Mouse (Mus musculus) midbrain, embryonic 13.5 days (tissue): ENCODE results near the gene Cdhr4. TPM values are rescaled to one million over a fixed set of nuclear protein-coding genes. Genes with fewer than 3 reads are reported as not detected.
"Not testable (repeated sequence)": the region's sequence is repeated elsewhere in the genome, so short reads cannot be mapped to it uniquely, and the experiment has no call there.

ENCODE experiments used
- ATAC-seq: fragments of 200-750 bp; cut with Nextera tagmentation; 2 replicates; pipeline ENCODE4 v1.8.0; 2017; ENCODE audit warnings: mild to moderate bottlenecking, moderate TSS enrichment, moderate library complexity
- H3K27ac ChIP-seq: fragments of 300-500 bp; sonication (generic); 2 replicates; pipeline ENCODE4 v1.5.1; 2015; ENCODE audit warnings: inconsistent platforms, mild to moderate bottlenecking, moderate library complexity
- H3K27me3 ChIP-seq: fragments of 300-500 bp; sonication (generic); 2 replicates; pipeline ENCODE4 v1.6.1; 2015; ENCODE audit warnings: mild to moderate bottlenecking, inconsistent platforms
- H3K36me3 ChIP-seq: fragments of 300-500 bp; sonication (generic); 2 replicates; pipeline ENCODE4 v1.6.1; 2015; ENCODE audit warnings: mild to moderate bottlenecking, inconsistent platforms
- H3K4me1 ChIP-seq: fragments of 300-500 bp; sonication (generic); replicated peaks from 2 replicates; pipeline ENCODE4 v1.6.1; 2015; ENCODE audit warnings: inconsistent platforms
- H3K4me2 ChIP-seq: fragments of 300-500 bp; sonication (generic); replicated peaks from 2 replicates; pipeline ENCODE4 v1.6.1; 2015; ENCODE audit warnings: moderate library complexity, mild to moderate bottlenecking, inconsistent platforms
- H3K4me3 ChIP-seq: fragments of 300-500 bp; sonication (generic); replicated peaks from 2 replicates; pipeline ENCODE4 v1.5.1; 2015; ENCODE audit warnings: mild to moderate bottlenecking, inconsistent platforms
- H3K9ac ChIP-seq: fragments of 300-500 bp; sonication (generic); replicated peaks from 2 replicates; pipeline ENCODE4 v1.6.1; 2015; ENCODE audit warnings: mild to moderate bottlenecking, inconsistent platforms
- H3K9me3 ChIP-seq: fragments of 300-500 bp; sonication (generic); 2 replicates; pipeline ENCODE4 v1.6.1; 2016; ENCODE audit warnings: mild to moderate bottlenecking, inconsistent platforms
- WGBS: fragments of 180-500 bp; shearing (Covaris S2); methylation state at CpG from one replicate; pipeline ENCODE4 v1.1.7; 2015; 5-methylcytosine and 5-hydroxymethylcytosine counted together
- polyA plus RNA-seq: library from polyadenylated mRNA; unstranded; fragments of >200 nt; fragmentation: Nextera tagmentation; extraction: Ambion mirVana; gene quantifications from 2 replicates; pipeline ENCODE4 v1.2.1, GENCODE M21; 2015

The Cdhr4 gene
- polyA plus RNA-seq, 1 experiment from 2014 or later = 1.8 TPM

DNA sequence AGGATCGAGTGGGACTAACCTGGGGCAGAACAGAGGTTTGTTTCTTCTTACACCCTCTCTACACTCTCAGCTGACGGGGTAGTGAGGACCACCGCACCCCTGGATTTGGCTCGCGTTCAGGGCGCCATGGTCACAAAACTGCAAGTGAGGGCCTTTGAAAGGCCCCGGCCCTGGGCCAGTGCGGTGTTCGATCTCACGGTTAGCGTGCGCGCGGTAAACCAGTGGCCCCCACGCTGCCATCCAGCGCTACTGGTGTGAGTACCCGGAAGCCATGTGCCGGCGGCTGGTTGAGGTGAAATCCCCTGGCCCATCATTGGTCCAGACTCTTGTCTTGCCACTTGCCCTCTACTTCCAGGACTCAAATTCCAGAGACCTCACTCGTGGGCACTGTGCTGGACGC is 3.2 kb downstream of the Cdhr4 start:
- no peaks in the 10 kb centered on the region for H3K36me3 ChIP-seq
- H3K4me1 ChIP-seq = no peaks in the 10 kb centered on the region
- no peak for ATAC-seq
- no peak overlapping the region for H3K27ac ChIP-seq
- H3K27me3 ChIP-seq = no peaks in the 10 kb centered on the region
- WGBS = 93% methylated on average over 21 of the region's 21 CpGs
- H3K4me3 ChIP-seq = no peak overlapping the region
- no peak overlapping the region for H3K4me2 ChIP-seq
- no peaks in the 10 kb centered on the region for H3K9me3 ChIP-seq
- H3K9ac ChIP-seq = no peak overlapping the region

DNA sequence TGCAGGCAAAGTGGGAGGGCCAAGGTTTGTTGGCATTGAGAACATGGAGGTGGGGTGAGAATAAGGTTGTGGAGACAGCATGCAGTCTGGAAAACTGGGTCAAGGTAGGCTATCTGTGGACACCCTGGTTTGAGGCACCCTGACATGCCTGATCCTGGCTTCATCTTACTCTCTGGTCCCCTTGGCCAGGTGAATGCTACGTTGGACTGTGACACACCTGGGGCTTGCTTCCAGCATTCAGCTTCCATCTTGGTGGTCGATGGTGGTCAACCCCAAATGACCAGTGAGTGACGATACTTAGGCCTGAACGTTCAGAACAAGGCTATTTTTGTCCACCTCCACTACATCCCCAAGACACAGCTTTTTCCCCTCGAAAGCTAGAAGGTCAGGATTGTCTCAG is 3.8 kb downstream of the Cdhr4 start, which contains the start of gene Gm20662:
Gene Gm20662, plus strand, starts transcription at position 301 of the 400 bp plus-strand sequence.
- H3K27ac ChIP-seq = no peak within 1 kb of the TSS
- no peak within 1 kb of the TSS for H3K9ac ChIP-seq
- no peaks in the 10 kb centered on the region for H3K4me1 ChIP-seq
- H3K4me2 ChIP-seq = no peak within 1 kb of the TSS
- H3K27me3 ChIP-seq = no peaks in the 10 kb centered on the region
- no peak within 1 kb of the TSS for H3K4me3 ChIP-seq
- 94% methylated on average over 5 of the region's 5 CpGs for WGBS
- ATAC-seq = no peak
- no peaks in the 10 kb centered on the region for H3K36me3 ChIP-seq
- no peaks in the 10 kb centered on the region for H3K9me3 ChIP-seq

DNA sequence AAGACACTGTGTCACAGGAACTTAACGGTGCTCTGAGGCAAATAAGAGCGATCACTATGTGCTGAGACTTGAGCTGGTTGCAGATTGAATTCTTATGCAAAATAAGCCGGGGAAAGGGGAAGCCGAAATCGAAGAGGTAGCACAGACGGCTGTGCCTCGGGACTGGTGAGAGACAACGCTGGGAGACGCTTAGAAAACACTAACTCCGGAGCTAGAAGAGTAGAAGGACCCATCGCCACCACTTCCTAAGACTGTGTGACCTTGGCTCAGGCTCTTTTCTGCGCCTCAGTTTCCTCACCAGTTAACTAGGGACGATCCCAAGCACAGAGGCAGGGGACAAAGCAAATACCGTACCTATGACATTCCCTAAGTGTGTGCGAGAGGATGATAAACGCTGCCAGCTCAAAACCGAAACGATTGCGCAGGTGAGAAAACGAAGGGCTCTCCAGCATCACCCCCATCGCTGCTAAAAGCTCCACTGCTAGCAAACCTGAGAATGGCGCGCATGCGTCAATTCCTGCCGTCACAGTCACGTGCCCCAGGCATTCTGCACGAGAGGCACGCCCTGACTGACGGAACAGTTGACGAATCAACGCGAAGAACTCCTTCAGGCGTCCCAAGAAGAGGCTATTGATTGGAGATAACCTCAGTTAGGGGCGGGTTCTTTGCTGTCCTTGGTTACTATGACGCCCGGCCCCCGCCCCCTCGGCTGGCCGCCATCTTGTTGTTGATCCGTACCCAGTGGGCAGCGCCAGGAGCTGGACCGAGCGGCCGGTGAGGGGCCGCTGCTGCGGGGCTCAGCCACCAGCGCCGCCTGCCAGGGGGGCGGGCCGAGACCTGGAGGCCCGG is 9.8 kb downstream of the Cdhr4 start, which contains the start of gene Ip6k1:
Gene Ip6k1, plus strand, starts transcription at position 580 of the 849 bp plus-strand sequence.
- ATAC-seq = peak; percentile 98
- H3K9ac ChIP-seq = peak within 1 kb of the TSS; percentile 98
- peak within 1 kb of the TSS; percentile 94 for H3K4me3 ChIP-seq
- peaks cover 40% of the 10 kb centered on the region for H3K4me1 ChIP-seq
- H3K9me3 ChIP-seq = no peaks in the 10 kb centered on the region
- H3K4me2 ChIP-seq = peak within 1 kb of the TSS; percentile 88
- H3K27ac ChIP-seq = peak within 1 kb of the TSS; percentile 97
- H3K36me3 ChIP-seq = no peaks in the 10 kb centered on the region
- no peaks in the 10 kb centered on the region for H3K27me3 ChIP-seq
- under 1% methylated on average over 51 of the region's 51 CpGs for WGBS

DNA sequence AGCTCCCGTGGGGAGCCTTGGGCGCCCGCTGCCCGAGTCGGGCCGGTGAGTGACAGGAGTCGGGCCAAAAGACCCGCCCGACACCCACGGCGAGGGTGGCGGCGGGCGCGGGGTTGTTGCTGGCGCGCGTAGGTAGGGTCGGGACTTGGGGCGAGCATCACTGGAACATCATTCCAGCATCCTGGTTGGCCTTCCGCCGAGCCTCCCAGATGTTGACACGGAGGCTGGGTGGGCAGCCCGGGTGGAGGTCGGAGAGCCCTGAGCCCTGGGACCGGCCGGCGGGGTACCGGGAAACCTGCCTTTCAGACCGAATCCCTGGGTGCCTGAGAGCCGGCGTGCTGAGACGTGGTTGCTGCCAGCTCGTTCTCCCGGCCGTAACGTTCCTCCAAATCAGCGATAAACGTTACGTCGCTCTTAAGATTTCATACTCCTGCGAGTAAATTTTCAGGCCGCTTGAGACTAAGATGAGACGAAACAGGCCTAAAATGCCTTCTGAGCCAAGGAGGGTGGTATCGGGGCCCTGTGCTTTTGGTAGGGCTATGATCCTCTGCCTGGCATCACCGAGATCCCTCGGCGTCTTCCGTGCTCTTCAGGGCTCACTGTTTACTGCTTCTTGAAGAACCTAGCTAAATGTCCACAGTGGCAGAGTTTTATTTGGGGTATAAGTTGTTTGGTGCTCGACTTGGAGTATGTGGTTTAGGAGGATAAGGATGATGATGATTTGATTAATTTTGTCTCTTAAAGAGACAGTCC is 10.7 kb downstream of the Cdhr4 start:
- Histone ChIP-seq H3K36me3 (no peaks in the 10 kb centered on the region), H3K4me1 (peaks cover 40% of the 10 kb centered on the region), H3K4me2 (peak overlapping the region; percentile 88), H3K9me3 (no peaks in the 10 kb centered on the region), H3K27me3 (no peaks in the 10 kb centered on the region), H3K27ac (peak overlapping the region; percentile 97), H3K4me3 (peak overlapping the region; percentile 94), H3K9ac (peak overlapping the region; percentile 98)
- peak; percentile 70; the same call in 1 of the 2 replicates for ATAC-seq
- under 1% methylated on average over 50 of the region's 50 CpGs for WGBS

DNA sequence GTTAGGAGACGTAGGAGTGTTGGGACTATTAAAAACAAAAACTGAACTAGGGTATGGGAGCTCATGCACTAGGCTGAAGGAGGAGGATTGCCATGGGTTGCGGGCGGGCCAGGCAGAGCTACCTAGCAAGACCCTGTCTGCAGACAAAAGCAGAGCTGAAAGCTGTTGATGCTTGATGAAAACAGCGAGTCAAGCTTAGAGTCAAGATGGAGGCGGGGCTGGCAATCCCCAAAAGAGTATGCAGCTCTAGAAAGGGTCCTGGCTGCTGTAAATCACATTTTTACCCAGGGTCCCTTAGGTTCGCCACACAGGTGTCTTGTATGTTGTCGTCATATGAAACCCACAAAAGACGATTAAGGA is 11.2 kb downstream of the Cdhr4 start:
- H3K9ac ChIP-seq = peak overlapping the region; percentile 98
- no peak for ATAC-seq
- 16% methylated on average over 8 of the region's 8 CpGs for WGBS
- H3K4me3 ChIP-seq = peak overlapping the region; percentile 94
- H3K4me1 ChIP-seq = peaks cover 40% of the 10 kb centered on the region
- peak overlapping the region; percentile 97 for H3K27ac ChIP-seq
- peak overlapping the region; percentile 88 for H3K4me2 ChIP-seq
- H3K36me3 ChIP-seq = no peaks in the 10 kb centered on the region
- no peaks in the 10 kb centered on the region for H3K27me3 ChIP-seq
- H3K9me3 ChIP-seq = no peaks in the 10 kb centered on the region

GRCm38 (mm10) chr9:108008041-108008440 is 15.7 kb downstream of the Cdhr4 start:
- H3K4me1 ChIP-seq = peaks cover 33% of the 10 kb centered on the region
- no peak overlapping the region for H3K9ac ChIP-seq
- H3K27ac ChIP-seq = no peak overlapping the region
- ATAC-seq = no peak
- 92% methylated on average over 5 of the region's 5 CpGs for WGBS
- H3K27me3 ChIP-seq = no peaks in the 10 kb centered on the region
- H3K4me3 ChIP-seq = no peak overlapping the region
- no peak overlapping the region for H3K4me2 ChIP-seq
- no peaks in the 10 kb centered on the region for H3K9me3 ChIP-seq
- H3K36me3 ChIP-seq = peaks cover 7% of the 10 kb centered on the region; the same call in 1 of the 2 replicates

DNA sequence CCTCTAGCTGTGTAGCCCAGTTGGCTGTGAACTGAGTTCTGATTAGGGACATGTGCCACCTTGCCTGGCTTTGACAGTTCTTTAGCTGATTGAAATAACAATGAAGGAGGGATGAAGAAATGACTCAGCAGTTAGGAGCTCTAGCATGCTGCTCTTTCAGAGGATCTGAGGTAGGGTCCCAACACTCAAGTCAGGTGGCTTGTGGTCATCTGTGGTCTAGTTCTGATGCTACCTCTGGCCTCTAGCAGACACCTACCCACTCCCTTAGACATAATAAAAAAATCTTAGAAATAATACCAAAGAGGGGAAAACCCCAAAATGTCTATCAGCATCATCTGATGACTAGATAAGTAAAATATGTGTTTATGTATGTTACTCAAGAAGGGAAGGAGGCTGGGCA is 18.1 kb downstream of the Cdhr4 start:
- Histone ChIP-seq H3K27ac (no peak overlapping the region), H3K4me3 (no peak overlapping the region), H3K36me3 (peaks cover 7% of the 10 kb centered on the region; the same call in 1 of the 2 replicates), H3K9me3 (no peaks in the 10 kb centered on the region), H3K4me2 (no peak overlapping the region), H3K27me3 (no peaks in the 10 kb centered on the region), H3K9ac (no peak overlapping the region), H3K4me1 (peaks cover 12% of the 10 kb centered on the region)
- no peak for ATAC-seq

DNA sequence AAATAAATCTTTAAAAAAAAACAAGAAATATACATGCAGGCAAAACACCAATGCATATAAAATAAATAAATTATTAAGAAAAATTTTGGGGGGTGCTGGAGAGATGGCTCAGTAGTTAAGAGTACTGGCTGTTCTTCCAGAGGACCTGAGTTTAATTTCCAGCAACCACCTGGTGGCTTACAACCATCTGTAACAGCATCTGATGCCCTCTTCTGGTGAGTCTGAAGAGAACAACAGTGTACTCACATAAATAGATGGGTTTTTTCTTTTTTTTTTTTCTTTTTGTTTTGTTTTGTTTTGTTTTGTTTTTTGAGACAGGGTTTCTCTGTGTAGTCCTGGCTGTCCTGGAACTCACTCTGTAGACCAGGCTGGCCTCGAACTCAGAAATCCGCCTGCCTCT is 21.3 kb downstream of the Cdhr4 start:
- H3K4me3 ChIP-seq, H3K27ac ChIP-seq, H3K27me3 ChIP-seq, H3K4me2 ChIP-seq, H3K9ac ChIP-seq, H3K36me3 ChIP-seq, H3K4me1 ChIP-seq, H3K9me3 ChIP-seq, ATAC-seq: not testable (repeated sequence)
- 98% methylated on average over 2 of the region's 2 CpGs for WGBS

DNA sequence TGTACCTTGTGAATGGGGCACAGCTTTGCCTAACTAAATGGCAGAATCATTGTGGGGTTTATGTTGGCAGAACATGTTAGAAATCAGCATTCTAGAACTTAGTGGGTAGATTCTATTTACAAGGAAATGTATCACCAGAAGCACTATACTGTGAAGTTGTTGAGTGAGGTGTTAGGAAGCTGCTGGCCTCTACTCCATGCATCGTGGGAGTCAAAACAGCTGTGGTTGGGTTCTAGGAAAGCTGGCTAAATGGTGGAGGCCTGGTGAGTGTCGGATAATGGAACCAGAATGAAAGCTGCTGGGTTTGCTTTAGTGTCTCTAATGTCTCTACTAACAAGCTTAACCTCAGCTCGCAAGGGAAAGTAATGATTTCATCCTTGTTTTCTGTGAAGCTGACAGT is 24.8 kb downstream of the Cdhr4 start:
- no peak overlapping the region for H3K4me2 ChIP-seq
- H3K9me3 ChIP-seq = no peaks in the 10 kb centered on the region
- ATAC-seq = no peak
- 83% methylated on average over 3 of the region's 3 CpGs for WGBS
- H3K27me3 ChIP-seq = no peaks in the 10 kb centered on the region
- no peak overlapping the region for H3K4me3 ChIP-seq
- no peaks in the 10 kb centered on the region for H3K4me1 ChIP-seq
- no peak overlapping the region for H3K9ac ChIP-seq
- H3K27ac ChIP-seq = no peak overlapping the region
- H3K36me3 ChIP-seq = peaks cover 7% of the 10 kb centered on the region; the same call in 1 of the 2 replicates

- no peak overlapping the region for H3K9ac ChIP-seq
- ATAC-seq = no peak
- no peak overlapping the region for H3K4me3 ChIP-seq
- no peaks in the 10 kb centered on the region for H3K27me3 ChIP-seq
- H3K36me3 ChIP-seq = peaks cover 20% of the 10 kb centered on the region
- H3K4me1 ChIP-seq = no peaks in the 10 kb centered on the region
- no peak overlapping the region for H3K4me2 ChIP-seq
- 96% methylated on average over 1 of the region's 1 CpGs for WGBS
- no peaks in the 10 kb centered on the region for H3K9me3 ChIP-seq
- H3K27ac ChIP-seq = no peak overlapping the region
Observed at GRCm38 (mm10) chr9:108020741-108021140, 28.4 kb downstream of the Cdhr4 start.

DNA sequence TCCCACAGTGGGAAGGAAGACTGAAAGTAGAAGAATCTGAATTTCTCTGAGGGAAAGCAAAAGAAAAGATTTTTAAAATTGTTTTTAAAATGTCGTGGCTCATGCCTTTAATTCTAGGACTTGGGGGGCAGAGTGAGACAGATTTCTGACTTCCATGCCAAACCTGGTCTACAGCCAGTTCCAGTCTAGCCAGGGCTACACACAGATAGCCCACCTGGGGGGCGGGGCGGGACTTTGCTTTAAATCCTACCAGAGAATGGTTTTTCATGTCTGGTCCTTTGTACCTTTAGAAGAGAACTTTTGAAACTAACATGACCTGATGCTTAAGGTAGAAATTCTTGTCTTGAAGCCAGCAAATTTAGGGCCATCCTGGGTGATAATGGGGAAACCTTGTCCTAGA is 30.9 kb downstream of the Cdhr4 start:
- 92% methylated on average over 3 of the region's 3 CpGs for WGBS
- Histone ChIP-seq H3K27ac (no peak overlapping the region), H3K4me2 (no peak overlapping the region), H3K4me1 (no peaks in the 10 kb centered on the region), H3K27me3 (no peaks in the 10 kb centered on the region), H3K4me3 (no peak overlapping the region), H3K36me3 (peaks cover 40% of the 10 kb centered on the region), H3K9ac (no peak overlapping the region), H3K9me3 (no peaks in the 10 kb centered on the region)
- ATAC-seq = no peak

- Histone ChIP-seq H3K4me3 (no peak overlapping the region), H3K27me3 (no peaks in the 10 kb centered on the region), H3K9ac (no peak overlapping the region), H3K4me1 (no peaks in the 10 kb centered on the region), H3K27ac (no peak overlapping the region), H3K36me3 (peaks cover 54% of the 10 kb centered on the region), H3K4me2 (no peak overlapping the region), H3K9me3 (no peaks in the 10 kb centered on the region)
- WGBS = 93% methylated on average over 3 of the region's 3 CpGs
- no peak for ATAC-seq
Observed at GRCm38 (mm10) chr9:108026584-108026983, 34.3 kb downstream of the Cdhr4 start.
